Mouse (Mus musculus) heart, embryonic 15.5 days (tissue): ENCODE data around the gene Zfp385b. TPM values are rescaled to one million over a fixed set of nuclear protein-coding genes. Genes with fewer than 3 reads are reported as not detected.
A peak's percentile ranks its signal among the peaks of the same experiment; 100 is the strongest.

Source experiments
- ATAC-seq: fragments of 200-750 bp; cut with Nextera tagmentation; replicated peaks from 2 replicates; pipeline ENCODE4 v1.8.0; 2017; ENCODE audit warnings: low read depth, moderate TSS enrichment; ENCODE audit not compliant: insufficient number of reproducible peaks, insufficient read depth, low FRiP score
- H3K27ac ChIP-seq: fragments of 300-500 bp; sonication (generic); 2 replicates; pipeline ENCODE4 v1.5.1; 2015; ENCODE audit warnings: mild to moderate bottlenecking, inconsistent platforms
- H3K27me3 ChIP-seq: fragments of 300-500 bp; sonication (generic); 2 replicates; pipeline ENCODE4 v1.6.1; 2015; ENCODE audit warnings: inconsistent platforms
- H3K36me3 ChIP-seq: fragments of 300-500 bp; sonication (generic); 2 replicates; pipeline ENCODE4 v1.6.1; 2015; ENCODE audit warnings: mild to moderate bottlenecking, inconsistent platforms
- H3K4me1 ChIP-seq: fragments of 300-500 bp; sonication (generic); replicated peaks from 2 replicates; pipeline ENCODE4 v1.6.1; 2015; ENCODE audit warnings: inconsistent platforms
- H3K4me2 ChIP-seq: fragments of 300-500 bp; sonication (generic); 2 replicates; pipeline ENCODE4 v1.6.1; 2015; ENCODE audit warnings: inconsistent platforms, mild to moderate bottlenecking, moderate library complexity
- H3K4me3 ChIP-seq: fragments of 300-500 bp; sonication (generic); 2 replicates; pipeline ENCODE4 v1.5.1; 2015; ENCODE audit warnings: mild to moderate bottlenecking, inconsistent platforms
- H3K9ac ChIP-seq: fragments of 300-500 bp; sonication (generic); 2 replicates; pipeline ENCODE4 v1.6.1; 2015; ENCODE audit warnings: mild to moderate bottlenecking, inconsistent platforms
- H3K9me3 ChIP-seq: fragments of 300-500 bp; sonication (generic); replicated peaks from 2 replicates; pipeline ENCODE4 v1.6.1; 2016; ENCODE audit warnings: inconsistent platforms
- WGBS: fragments of 180-500 bp; shearing (Covaris S2); methylation state at CpG from one replicate; pipeline ENCODE4 v1.1.7; 2015; ENCODE audit warnings: mixed read lengths; 5-methylcytosine and 5-hydroxymethylcytosine counted together
- polyA plus RNA-seq: library from polyadenylated mRNA; unstranded; fragments of >200 nt; fragmentation: Nextera tagmentation; extraction: Ambion mirVana; gene quantifications from 2 replicates; pipeline ENCODE4 v1.2.1, GENCODE M21; 2015

The Zfp385b gene
- polyA plus RNA-seq, 1 experiment from 2014 or later = 3.8 TPM

DNA sequence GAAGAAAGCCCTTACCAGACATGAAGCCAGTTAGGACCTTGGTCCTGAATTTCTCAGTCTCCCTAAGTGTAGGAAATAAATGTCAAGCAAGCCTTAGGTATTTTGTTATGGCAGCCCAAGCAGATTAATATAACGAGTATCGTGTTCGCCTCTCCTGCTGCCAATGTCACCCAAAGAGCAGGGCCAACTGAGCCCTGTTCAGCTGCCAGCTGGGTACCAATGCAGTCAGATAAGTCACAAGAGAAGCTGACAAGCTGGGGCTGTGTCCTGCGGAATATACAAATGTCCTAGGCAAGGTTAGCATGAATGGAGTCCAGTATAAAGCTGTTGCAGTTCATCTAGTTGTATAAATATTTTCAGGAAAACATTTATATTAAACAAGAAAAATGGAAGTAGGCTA is 277.8 kb downstream of the Zfp385b start:
- ATAC-seq = no peak
- no peaks in the 10 kb centered on the region for H3K27me3 ChIP-seq
- H3K4me3 ChIP-seq = no peak overlapping the region
- H3K4me2 ChIP-seq = no peak overlapping the region
- no peaks in the 10 kb centered on the region for H3K36me3 ChIP-seq
- no peak overlapping the region for H3K9ac ChIP-seq
- peaks cover 12% of the 10 kb centered on the region for H3K4me1 ChIP-seq
- WGBS = 61% methylated on average over 4 of the region's 4 CpGs
- H3K9me3 ChIP-seq = no peaks in the 10 kb centered on the region
- peak overlapping the region; percentile 6; the same call in 1 of the 2 replicates for H3K27ac ChIP-seq

DNA sequence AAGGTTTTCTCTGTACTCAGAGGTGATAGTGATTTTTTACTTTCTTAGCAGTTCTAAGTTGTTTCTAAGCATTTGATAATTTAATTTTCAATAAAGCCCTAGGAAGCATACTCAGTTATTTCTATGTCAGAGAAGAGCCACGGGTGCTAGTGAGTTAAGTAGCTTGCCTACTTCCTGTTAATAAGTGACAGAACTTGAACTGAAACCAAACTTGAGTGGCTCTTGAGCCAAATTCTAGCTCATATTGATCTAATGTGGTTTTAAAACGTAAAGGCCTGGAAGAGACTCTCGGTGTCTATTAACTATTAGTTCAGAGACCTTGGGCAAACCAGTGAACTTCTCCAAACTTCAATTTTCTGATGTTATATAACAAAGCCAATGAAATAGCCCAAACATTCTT is 278.6 kb downstream of the Zfp385b start:
- no peak for ATAC-seq

DNA sequence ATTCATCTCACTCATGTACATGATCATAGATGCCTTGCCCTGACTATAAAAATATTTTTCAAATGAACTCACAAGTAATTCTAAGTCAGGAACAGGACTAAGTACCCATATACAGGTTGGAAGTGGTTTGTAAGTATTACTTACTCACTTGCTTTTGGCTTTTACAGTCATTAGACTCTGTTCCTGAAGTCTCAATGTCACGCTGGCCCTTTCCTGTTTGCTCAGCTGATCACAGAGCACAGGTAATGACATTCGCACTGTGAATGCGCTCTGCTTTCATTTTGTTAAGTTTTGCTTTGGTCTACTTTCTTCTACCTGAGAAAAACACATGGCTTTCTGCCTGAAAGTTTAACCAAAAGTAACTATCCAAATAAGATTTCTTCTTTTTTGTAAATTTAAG is 282.9 kb downstream of the Zfp385b start:
- WGBS = 84% methylated on average over 3 of the region's 3 CpGs
- Histone ChIP-seq H3K36me3 (no peaks in the 10 kb centered on the region), H3K9ac (no peak overlapping the region), H3K4me1 (no peaks in the 10 kb centered on the region; the same call in 1 of the 2 replicates), H3K27me3 (no peaks in the 10 kb centered on the region), H3K9me3 (no peaks in the 10 kb centered on the region), H3K4me3 (no peak overlapping the region), H3K27ac (no peak overlapping the region), H3K4me2 (no peak overlapping the region)
- ATAC-seq = no peak

More for the DNA sequence above, 278.6 kb downstream of the Zfp385b start:
- no peak overlapping the region for H3K4me3 ChIP-seq
- no peaks in the 10 kb centered on the region for H3K27me3 ChIP-seq
- no peak overlapping the region for H3K27ac ChIP-seq
- H3K9ac ChIP-seq = no peak overlapping the region
- peaks cover 12% of the 10 kb centered on the region for H3K4me1 ChIP-seq
- H3K9me3 ChIP-seq = no peaks in the 10 kb centered on the region
- H3K4me2 ChIP-seq = no peak overlapping the region
- no peaks in the 10 kb centered on the region for H3K36me3 ChIP-seq
- 77% methylated on average over 3 of the region's 3 CpGs for WGBS

DNA sequence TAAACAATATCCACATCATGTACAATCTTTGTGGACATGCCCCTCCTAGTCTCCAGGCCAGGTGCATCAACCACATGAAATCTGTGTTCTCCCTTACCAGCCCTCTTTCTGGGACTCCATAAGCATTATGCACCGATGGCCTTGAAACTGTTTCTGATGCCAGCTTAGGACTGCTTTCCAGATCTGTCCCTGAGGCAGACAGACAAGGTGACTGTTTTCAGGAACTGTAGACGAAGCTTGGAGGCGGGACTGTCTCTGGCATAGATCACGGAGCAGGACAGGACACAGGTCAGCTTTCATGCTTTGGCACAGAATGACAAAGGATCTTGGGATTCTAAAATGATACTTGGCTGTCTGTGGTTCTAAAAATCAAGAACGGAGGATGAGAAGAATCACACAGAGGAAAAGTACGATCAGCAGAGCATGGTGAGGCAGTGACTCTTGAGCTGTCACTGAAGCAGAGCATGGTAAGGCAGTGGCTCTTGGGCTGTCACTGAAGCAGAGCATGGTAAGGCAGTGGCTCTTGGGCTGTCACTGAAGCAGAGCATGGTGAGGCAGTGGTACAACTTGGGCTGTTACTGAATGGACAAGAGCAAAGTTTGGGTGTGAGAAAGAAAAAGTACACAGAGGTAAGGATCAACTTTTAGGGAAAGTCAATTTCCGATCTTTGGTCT is 291.2 kb downstream of the Zfp385b start:
- ATAC-seq = no peak
- H3K27me3 ChIP-seq = no peaks in the 10 kb centered on the region
- peak overlapping the region; percentile 5 for H3K27ac ChIP-seq
- no peak overlapping the region for H3K4me3 ChIP-seq
- H3K4me2 ChIP-seq = no peak overlapping the region
- no peak overlapping the region for H3K9ac ChIP-seq
- H3K4me1 ChIP-seq = peaks cover 19% of the 10 kb centered on the region
- H3K9me3 ChIP-seq = no peaks in the 10 kb centered on the region
- no peaks in the 10 kb centered on the region for H3K36me3 ChIP-seq
- 56% methylated on average over 7 of the region's 7 CpGs for WGBS

DNA sequence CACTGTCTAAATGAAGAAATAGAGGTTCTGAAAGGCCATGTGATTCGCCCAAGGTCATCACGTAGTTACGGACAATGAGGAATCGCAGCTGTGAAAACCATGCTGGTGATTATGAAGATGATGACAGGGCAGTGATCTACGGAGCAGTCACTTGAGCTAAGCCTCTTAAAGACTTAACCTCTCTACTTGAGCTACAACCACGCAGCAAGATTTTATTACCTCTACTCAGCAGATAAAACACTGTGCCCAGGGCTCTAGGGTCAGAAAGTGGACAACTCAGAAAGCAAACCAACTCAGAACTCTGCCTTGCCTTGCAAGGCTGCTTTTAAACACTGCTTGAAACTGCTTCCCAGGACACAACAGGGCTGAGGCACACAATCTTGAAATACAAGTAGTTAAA is 291.8 kb downstream of the Zfp385b start:
- WGBS = 31% methylated on average over 6 of the region's 6 CpGs
- Histone ChIP-seq H3K9ac (no peak overlapping the region), H3K4me1 (peaks cover 19% of the 10 kb centered on the region), H3K27ac (peak overlapping the region; percentile 5), H3K9me3 (no peaks in the 10 kb centered on the region), H3K4me3 (no peak overlapping the region), H3K4me2 (no peak overlapping the region), H3K27me3 (no peaks in the 10 kb centered on the region), H3K36me3 (no peaks in the 10 kb centered on the region)
- ATAC-seq = no peak

DNA sequence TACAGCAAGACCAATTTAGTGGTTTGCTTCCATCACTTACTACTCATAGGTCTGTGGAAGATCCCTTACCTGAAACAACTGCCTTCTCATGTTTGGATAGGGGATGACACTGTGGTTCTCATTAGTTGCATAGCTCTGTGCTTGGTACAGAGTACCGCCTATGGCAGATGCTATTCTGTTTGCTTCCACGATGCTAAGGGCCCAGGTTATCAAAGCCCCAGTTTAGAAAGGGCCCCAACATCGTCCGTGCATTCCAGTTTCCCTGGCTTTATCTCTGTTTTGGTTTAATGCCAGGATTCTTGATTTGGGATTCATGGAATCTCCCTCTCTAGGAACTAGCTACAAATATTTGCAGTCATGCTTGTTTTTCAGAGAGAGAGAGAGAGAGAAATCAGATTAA is 292.6 kb downstream of the Zfp385b start:
- no peaks in the 10 kb centered on the region for H3K36me3 ChIP-seq
- H3K9ac ChIP-seq = no peak overlapping the region
- WGBS = 27% methylated on average over 4 of the region's 4 CpGs
- no peaks in the 10 kb centered on the region for H3K9me3 ChIP-seq
- H3K4me1 ChIP-seq = peaks cover 19% of the 10 kb centered on the region
- H3K27ac ChIP-seq = no peak overlapping the region; the same call in 1 of the 2 replicates
- peak overlapping the region; percentile 10; the same call in 1 of the 2 replicates for H3K4me2 ChIP-seq
- no peak; the same call in 1 of the 2 replicates for ATAC-seq
- H3K27me3 ChIP-seq = no peaks in the 10 kb centered on the region
- H3K4me3 ChIP-seq = no peak overlapping the region

DNA sequence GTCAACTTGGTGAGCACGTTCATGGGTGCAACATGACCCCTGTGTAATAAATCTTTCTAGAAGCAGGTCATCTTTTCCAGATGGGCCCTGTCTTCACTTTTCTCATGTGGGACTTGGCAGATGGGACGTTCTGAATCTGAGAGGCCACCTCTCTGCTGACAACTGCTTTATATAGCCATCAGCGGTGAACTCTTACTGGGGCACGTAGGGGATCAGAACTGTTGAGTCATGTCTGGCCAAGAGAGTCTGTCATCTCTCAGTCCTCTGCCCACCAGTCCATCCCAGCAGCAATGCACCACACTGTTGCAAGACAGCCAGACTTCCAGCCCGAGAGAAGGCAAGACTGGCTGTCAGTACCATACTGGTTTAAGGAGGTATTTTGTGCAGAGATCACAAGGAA is 293.1 kb downstream of the Zfp385b start:
- H3K4me3 ChIP-seq = no peak overlapping the region
- H3K36me3 ChIP-seq = no peaks in the 10 kb centered on the region
- H3K4me2 ChIP-seq = no peak overlapping the region
- H3K4me1 ChIP-seq = peaks cover 19% of the 10 kb centered on the region
- no peak overlapping the region for H3K9ac ChIP-seq
- H3K27me3 ChIP-seq = no peaks in the 10 kb centered on the region
- no peaks in the 10 kb centered on the region for H3K9me3 ChIP-seq
- ATAC-seq = peak; percentile 18; the same call in 1 of the 2 replicates
- H3K27ac ChIP-seq = no peak overlapping the region; the same call in 1 of the 2 replicates
- WGBS = 30% methylated on average over 5 of the region's 5 CpGs

DNA sequence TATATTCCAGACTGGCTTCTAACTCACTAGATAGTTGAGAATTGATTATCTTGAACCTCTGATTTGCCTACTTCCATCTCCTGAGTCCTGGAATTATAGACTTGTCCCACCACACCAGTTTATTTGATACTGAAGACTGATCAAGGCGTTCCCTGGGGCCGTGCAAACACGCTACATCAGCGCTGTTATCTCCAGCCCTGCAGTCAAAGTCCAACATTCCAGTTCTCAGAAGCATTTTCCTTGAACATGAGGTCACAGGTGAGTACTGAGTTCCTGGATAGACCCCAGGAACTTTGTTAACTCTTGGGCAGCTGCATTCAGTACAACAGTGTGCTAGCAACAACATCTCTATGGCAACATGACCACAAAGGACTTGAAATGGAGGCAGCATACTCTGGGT is 297.2 kb downstream of the Zfp385b start:
- Histone ChIP-seq H3K9ac (no peak overlapping the region), H3K27me3 (no peaks in the 10 kb centered on the region), H3K4me2 (no peak overlapping the region), H3K27ac (no peak overlapping the region), H3K4me3 (no peak overlapping the region), H3K4me1 (peaks cover 8% of the 10 kb centered on the region), H3K36me3 (no peaks in the 10 kb centered on the region), H3K9me3 (no peaks in the 10 kb centered on the region)
- WGBS = 56% methylated on average over 4 of the region's 4 CpGs
- no peak for ATAC-seq

DNA sequence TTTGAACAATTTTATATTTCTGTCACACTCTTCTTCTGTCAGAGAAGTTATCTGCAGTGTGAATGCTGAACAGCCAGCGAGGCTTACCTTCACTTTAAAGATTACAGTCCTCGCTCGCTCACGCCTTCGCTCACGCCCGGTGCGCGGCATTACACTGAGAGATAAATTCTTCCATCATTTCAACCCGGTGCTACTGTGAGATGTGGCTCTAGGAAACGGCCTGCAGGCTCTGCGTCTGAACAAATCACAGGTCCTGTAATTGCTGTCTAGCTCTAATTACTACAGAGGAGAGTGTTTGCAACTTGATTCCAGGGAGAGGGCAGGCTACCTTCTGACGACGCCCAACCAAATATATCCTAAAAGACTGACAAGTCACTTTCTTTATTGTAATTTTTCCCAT is 300.1 kb downstream of the Zfp385b start:
- Histone ChIP-seq H3K27ac (peak overlapping the region; percentile 61), H3K4me3 (peak overlapping the region; percentile 52), H3K27me3 (no peaks in the 10 kb centered on the region), H3K4me2 (peak overlapping the region; percentile 71), H3K9me3 (no peaks in the 10 kb centered on the region), H3K36me3 (no peaks in the 10 kb centered on the region), H3K4me1 (peaks cover 4% of the 10 kb centered on the region), H3K9ac (peak overlapping the region; percentile 40)
- WGBS = 1% methylated on average over 14 of the region's 14 CpGs
- peak; percentile 62; the same call in 1 of the 2 replicates for ATAC-seq

DNA sequence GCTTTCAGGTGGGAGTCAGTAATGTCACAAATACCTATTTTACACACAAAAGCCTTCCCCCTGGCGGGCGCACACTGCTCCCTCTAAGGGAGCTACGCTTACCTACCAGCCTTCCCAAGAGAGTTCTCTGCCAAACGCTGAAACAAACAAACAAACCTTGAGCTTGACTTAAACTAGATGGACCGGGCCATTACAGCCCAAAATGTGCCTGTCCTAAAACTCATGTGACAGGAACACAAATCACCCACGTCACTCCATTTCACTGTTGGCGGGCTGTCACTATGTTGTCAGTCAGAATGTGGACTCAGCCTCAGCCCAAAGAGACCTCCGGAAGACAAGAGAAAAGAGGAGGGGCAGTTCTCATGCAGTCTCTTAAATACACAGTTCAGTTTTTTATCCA is 300.7 kb downstream of the Zfp385b start:
- no peak overlapping the region for H3K27ac ChIP-seq
- H3K27me3 ChIP-seq = no peaks in the 10 kb centered on the region
- H3K4me2 ChIP-seq = peak overlapping the region; percentile 71
- H3K9ac ChIP-seq = peak overlapping the region; percentile 40; the same call in 1 of the 2 replicates
- no peaks in the 10 kb centered on the region for H3K9me3 ChIP-seq
- peaks cover 4% of the 10 kb centered on the region for H3K4me1 ChIP-seq
- ATAC-seq = no peak
- no peaks in the 10 kb centered on the region for H3K36me3 ChIP-seq
- H3K4me3 ChIP-seq = peak overlapping the region; percentile 52
- WGBS = 6% methylated on average over 8 of the region's 8 CpGs

DNA sequence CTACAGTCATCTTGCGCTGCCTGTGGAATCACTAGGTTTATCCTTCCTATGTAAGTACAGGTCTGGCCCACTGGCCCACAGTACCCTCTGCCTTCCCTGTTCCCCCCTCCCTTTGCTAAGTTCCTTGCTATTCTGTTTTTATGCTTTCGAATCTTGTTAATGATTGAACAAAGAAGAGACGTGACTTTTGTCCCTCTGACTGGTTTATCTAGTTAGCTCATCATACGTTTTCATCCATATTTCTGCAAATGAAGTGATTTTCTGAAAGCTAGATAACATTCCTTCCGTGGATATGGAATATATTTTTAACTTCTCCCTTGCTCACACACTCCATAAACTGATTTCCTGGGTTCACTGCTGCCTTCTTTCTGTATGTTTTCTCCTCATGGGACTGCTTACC is 302.8 kb downstream of the Zfp385b start:
- 72% methylated on average over 5 of the region's 5 CpGs for WGBS
- ATAC-seq = no peak
- no peak overlapping the region for H3K9ac ChIP-seq

DNA sequence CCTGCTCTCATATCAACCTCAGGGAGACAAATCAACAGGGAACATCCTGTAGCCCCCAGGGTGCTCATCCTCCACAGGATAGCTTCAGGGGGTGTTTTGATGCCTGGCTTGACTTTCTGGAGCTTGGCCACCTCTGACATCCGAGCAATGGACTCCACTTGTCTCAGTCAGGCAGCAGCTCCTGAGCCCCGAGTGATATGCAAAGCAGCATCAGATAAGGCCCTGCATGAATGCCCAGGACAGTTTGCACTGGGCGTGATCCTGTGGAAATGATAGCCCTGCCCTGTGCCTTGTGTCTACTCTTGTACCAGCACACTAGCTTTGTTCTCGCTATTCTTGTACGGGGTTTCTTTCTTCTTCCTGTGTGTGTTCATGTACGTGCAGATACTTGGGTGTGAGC is 303.8 kb downstream of the Zfp385b start:
- no peaks in the 10 kb centered on the region for H3K36me3 ChIP-seq
- no peak overlapping the region for H3K27ac ChIP-seq
- no peak overlapping the region for H3K9ac ChIP-seq
- no peak overlapping the region for H3K4me2 ChIP-seq
- ATAC-seq = no peak
- peaks cover 4% of the 10 kb centered on the region for H3K4me1 ChIP-seq
- H3K27me3 ChIP-seq = no peaks in the 10 kb centered on the region
- 55% methylated on average over 6 of the region's 6 CpGs for WGBS
- H3K9me3 ChIP-seq = no peaks in the 10 kb centered on the region
- no peak overlapping the region for H3K4me3 ChIP-seq

More for the DNA sequence above, 302.8 kb downstream of the Zfp385b start:
- Histone ChIP-seq H3K4me3 (no peak overlapping the region), H3K4me1 (peaks cover 4% of the 10 kb centered on the region), H3K27me3 (no peaks in the 10 kb centered on the region), H3K4me2 (no peak overlapping the region), H3K9me3 (no peaks in the 10 kb centered on the region), H3K27ac (no peak overlapping the region), H3K36me3 (no peaks in the 10 kb centered on the region)
